Mouse (Mus musculus) inflammation-experienced regulatory T-cells, adult 6 months (primary cell): Measurements from ENCODE around the gene Mrs2. TPM values are rescaled to one million over a fixed set of nuclear protein-coding genes. Genes with fewer than 3 reads are reported as not detected.
A peak's percentile ranks its signal among the peaks of the same experiment; 100 is the strongest.

ENCODE experiments used
- ATAC-seq: one replicate; pipeline ENCODE4 v1.8.0; 2017
- polyA plus RNA-seq, 3 experiments: library from polyadenylated mRNA; unstranded; fragments of 100-300 nt; shearing (Covaris generic); gene quantifications; one replicate each; pipeline ENCODE4 v1.2.1; 2017

The Mrs2 gene
- 1 to 10 TPM; 5.0 to 6.5 (median 5.5) TPM for polyA plus RNA-seq

DNA sequence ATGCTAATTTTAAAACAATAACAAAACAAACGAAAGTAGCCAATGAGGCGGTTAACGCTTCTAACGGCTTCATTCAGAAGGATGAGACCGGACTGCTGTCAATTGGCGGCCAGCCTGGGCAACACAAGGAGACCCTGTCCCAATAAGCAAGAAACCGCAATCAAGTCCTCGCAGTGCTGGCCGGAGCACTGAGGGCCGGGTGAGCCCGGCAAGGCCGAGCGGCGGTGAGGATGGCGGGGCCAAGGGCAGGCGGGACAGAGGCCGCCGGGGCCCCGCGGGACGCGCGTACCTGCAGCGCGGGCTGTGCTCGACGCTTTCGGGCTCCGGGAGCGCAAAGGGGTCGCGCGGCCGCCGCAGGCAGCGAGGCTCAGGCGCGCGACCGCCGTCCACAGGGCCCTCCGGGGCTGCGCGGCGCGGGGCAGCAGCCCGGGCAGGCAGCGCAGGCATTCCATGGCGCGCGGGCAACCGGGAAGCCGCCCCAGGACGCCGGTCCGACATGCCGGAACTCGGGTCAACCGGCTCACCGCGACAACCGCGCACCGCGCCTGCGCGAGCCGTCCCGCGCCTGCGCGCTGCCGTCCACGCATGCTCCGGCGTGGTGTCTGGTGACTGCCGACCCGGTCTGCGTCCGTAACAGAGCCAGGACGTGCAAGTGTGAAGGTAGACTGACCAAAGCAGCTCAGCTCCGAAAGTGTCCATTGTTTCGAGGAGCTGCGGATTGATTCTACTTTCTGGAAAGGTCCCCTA lies at the start of gene Mrs2:
Gene Mrs2 (minus strand): TSS at position 587 of the 747 bp plus-strand sequence.
- peak; percentile 76 for ATAC-seq

DNA sequence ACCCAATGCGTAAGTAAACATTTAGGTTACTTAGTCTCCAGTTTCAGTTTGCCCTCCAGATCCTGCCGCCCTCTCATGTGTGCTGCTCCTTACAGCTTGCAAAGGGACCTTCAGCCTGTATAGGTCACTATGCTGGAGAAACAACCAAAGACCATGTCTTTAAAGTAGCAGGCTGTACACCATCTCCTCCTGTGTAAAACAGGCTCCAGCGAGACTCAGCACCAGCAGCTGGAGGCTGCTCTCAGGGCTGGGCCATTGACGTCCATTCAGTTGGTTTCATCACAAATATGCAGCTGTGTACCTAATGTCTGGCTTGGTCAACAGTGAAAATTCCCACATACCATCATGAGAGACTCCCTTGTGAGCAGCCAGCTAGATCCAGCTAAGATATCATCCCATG lies 49.6 kb upstream of the Mrs2 start:
- ATAC-seq, result no peak

GRCm38 (mm10) chr13:25067183-25067582 lies 47.0 kb upstream of the Mrs2 start:
- no peak for ATAC-seq

DNA sequence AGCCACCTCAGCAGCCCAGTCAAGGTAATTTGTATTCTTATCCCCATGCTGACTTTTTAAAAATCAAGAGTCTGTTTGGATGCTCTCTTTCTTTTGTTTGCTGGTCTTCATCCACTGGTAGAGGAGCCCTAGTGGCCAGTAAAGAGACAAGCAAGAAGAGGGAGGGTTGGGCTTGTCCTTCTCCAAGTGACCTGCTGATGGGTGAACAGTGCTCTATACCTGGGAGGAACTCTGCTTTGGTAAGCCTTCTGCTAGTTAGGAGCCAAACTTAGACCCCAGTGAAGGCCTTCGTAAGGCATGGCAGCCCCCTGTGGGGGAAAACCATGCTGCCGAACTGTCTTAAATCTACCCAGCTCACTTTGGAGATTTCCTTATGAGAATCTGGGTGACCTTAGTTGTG lies 46.5 kb upstream of the Mrs2 start:
- no peak for ATAC-seq

DNA sequence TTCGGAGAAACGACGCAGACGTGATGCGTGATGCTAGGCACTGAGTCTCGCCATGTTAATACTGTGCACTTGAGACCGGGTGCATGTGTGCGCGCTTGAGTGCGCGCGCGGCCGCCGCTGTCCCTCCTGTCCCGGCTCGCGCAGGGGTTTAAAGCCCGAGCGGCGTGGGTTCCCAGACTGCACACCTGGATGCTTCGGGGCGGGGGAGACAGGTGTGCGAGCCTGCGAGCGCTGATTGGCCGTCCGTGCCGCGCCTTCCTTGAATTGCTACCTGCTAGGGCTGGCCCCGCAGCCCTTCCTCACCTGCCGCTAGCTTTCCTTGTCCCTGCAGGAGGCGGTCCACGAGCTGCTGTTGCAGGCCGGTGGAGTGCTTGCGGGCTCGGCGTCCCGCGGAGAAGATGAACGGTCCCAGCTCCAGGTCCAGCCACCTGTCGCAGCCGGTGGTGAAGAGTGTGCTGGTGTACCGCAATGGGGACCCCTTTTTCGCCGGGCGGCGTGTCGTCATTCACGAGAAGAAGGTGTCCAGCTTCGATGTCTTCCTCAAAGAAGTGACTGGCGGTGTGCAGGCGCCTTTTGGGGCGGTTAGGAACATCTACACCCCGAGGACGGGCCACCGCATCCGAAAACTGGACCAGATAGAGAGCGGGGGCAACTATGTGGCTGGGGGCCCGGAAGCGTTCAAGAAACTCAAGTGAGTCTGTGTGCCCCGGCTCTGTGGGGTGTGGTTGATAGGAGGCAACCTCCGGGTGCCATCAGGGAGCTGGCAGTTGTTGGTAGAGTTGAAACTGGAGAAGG lies 35.9 kb upstream of the Mrs2 start, which contains the start of gene Dcdc2a:
Gene Dcdc2a (plus strand): TSS at position 132 of the 795 bp plus-strand sequence.
- ATAC-seq, result no peak

DNA sequence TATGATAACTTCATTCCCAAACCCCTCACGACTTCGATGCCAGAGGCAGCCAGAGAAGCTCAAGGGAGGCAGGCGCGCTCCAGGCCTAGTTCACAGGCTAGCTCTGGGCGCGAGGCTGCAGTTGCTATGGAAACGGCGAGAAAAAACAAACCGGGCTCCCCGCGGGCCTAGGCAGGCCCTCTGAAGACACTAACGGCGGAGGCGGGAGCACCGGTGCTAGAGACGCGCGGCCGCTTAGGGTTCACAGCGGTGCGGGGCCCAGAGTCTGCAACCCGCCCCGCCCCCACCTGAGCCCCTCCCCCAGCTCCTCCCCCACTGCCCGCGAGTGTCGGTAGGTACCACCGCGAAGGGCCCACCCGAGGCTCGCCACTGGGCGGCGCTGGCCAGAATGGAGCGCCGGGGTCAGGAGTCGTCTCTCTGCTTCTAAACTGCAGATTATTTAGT lies 35.0 kb upstream of the Mrs2 start:
- ATAC-seq, result no peak

- ATAC-seq, result no peak
Measured at GRCm38 (mm10) chr13:25052671-25053070, 32.5 kb upstream of the Mrs2 start.

GRCm38 (mm10) chr13:25039488-25039887 lies 19.3 kb upstream of the Mrs2 start:
- ATAC-seq, result no peak

GRCm38 (mm10) chr13:25027114-25027425 lies 6.9 kb upstream of the Mrs2 start:
- no peak for ATAC-seq

- no peak for ATAC-seq
Measured at GRCm38 (mm10) chr13:25026409-25027113, 6.4 kb upstream of the Mrs2 start.

GRCm38 (mm10) chr13:25024655-25025054 lies 4.5 kb upstream of the Mrs2 start:
- no peak for ATAC-seq

DNA sequence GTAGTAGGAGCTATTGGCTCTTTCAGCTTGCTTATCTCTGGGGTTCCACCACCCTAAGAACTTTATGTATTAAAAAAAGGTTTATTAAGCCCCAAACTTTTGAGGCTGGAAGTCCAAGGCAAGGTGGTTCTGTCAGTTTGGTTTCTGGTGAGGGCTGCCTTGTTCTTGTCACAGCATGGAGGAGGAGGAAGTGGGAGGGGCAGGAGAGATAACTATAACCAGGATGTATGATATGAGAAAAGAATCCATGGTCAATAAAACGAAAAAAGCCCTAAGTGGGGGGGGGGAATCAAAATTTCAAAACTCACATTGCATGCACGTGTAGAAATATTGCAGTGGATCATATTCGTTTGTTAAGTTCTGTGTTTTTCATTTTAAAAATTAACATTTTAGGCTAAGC lies 3.0 kb upstream of the Mrs2 start:
- ATAC-seq, result no peak

DNA sequence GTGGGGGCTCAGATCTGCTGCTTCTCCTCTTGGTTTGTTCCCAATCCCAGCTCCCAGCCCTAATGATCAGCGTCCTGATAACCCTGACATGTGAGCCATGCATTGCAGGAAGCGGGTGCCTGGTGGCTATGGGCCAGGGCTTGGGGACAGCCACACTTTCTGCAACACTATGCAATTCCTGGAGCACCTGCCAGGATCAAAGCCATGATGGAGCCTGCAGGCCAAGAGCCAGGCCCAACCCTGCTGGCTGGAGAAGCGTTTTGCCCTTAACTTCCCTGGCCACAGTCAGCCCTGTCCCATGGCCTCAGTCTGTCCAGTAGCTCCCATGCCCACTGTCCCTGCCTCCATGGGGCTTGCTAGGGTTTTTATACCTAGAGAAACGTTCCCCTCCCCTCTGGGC lies 2.2 kb upstream of the Mrs2 start:
- no peak for ATAC-seq

- peak; percentile 7 for ATAC-seq
Measured at GRCm38 (mm10) chr13:25020540-25020892, 337 bp upstream of the Mrs2 start.

DNA sequence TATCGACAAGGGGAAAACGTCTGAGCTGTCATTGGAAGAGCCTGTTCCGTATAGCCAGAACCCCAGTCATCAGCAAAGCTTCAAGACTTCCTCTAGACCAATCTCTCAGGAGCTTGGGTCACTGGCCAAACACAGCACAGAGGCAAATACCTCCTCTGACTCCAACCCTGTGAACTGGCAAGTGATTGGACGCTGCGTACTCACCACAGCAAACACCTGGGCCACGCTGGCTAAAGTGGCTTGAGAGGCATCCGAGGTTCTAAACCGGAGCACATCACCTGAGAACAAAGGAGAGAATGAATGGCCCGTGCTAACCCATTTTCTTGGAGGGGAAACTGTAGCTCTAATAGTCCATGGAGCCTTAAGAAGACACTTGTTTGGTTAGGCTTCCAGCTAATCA lies 1.9 kb downstream of the Mrs2 start:
- no peak for ATAC-seq

GRCm38 (mm10) chr13:25007115-25007514 lies 13.1 kb downstream of the Mrs2 start:
- peak; percentile 67 for ATAC-seq

- ATAC-seq, result no peak
Measured at GRCm38 (mm10) chr13:25002965-25003364, 17.2 kb downstream of the Mrs2 start.

DNA sequence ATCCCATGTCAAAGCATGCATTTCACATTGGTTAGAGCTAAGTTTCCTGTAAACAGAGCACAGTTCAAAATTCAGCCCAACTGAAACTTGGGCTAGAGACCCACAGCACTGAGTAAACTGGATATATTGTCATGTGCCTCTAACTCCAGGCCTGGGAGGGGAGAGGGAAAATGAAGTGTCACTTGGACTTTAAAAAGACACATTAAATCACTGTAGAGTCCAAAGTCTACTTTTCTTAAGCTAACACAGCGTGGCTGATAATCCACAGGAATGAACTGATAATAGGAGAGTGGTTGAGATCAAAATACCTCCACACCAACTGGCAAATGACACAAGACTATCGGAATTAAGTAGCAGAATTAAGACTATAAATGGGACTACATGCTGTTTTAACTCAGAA lies 20.6 kb downstream of the Mrs2 start:
- ATAC-seq, result no peak

DNA sequence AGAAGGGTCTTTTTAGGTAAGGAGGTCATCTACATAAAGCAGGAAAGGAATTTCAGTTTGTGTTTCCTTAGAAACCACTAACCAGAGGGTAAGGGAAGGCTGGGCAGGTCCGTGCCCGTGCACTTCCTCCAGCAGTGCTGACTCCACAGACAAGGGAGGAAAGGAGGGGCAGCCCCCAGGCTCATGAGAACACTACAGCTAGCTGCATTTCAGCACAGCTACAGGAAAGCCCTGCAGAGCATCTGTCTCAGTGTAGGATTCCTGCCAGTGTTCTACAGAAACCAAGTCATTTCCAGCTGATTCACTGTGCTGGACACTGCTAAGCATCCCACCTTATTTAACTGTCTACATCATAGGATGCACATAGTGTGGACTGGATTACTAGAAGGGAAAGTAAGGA lies 27.0 kb downstream of the Mrs2 start:
- ATAC-seq, result no peak

- ATAC-seq, result no peak
Measured at GRCm38 (mm10) chr13:24989006-24989405, 31.2 kb downstream of the Mrs2 start.

GRCm38 (mm10) chr13:24988391-24988790 lies 31.8 kb downstream of the Mrs2 start:
- ATAC-seq, result peak; percentile 78

- no peak for ATAC-seq
Measured at GRCm38 (mm10) chr13:24985435-24985834, 34.7 kb downstream of the Mrs2 start.

- no peak for ATAC-seq
Measured at GRCm38 (mm10) chr13:24981031-24981430, 39.1 kb downstream of the Mrs2 start.
